Comparison of ENCODE assay signal across 21 mouse cellular contexts in the genomic region with DNA sequence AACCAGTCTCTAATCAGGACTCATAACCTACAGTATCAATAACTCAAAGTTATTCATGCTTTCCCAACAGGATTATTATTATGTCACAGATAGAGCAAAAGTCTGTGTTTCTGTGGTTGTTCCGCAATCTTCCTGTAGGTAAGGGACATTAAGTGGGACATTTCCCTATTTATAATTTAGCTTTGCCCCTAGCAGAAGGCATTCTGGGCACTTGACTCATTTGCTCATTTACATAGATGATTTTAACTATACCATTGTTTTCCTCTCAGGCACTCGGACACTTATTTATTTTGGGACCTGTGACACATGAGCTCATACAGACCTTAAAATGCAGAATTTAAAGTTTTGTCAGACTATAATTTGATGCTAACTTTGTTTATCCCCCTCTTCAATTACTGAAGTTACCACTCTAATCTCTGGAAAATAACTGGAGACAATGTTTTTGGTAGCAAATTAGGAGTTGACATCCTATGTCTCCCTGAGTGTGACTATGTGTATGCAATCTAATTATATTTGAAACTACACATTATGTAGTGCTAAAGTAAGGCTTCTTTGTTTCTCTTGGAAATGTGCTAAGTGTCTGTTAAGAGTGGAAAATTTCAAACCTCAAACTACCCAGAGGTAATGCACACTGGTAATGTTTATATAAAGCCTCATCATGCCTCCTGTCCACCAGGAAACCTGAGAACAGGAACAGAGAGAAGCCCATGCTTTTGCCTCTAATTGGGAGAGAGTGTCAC. TPM values are rescaled to one million over a fixed set of nuclear protein-coding genes. Genes with fewer than 3 reads are reported as not detected.
DNase-seq lines count a peak whose midpoint lies in the region; ATAC-seq and TF ChIP-seq lines count a peak whose summit lies in the region.
"Had no signal": no experiment of that assay in that cellular context is flagged by ENCODE, and none has a peak within 500 bp of the region (broad histone marks: within the 10 kb centered on the region; RNA-seq: fewer than 3 reads in every experiment).

No protein-coding gene starts in this region.

- DNase-seq in heart, adult 18-20 months = no peak
- DNase-seq in 3T3-L1 (ENCODE audit: low read depth, low spot score) (peak; percentile 26), CH12.LX (ENCODE audit: extremely low read depth) (peak; percentile 93)
- DNase-seq in limb, embryonic 14.5 days (ENCODE audit: low spot score) = no peak
- DNase-seq in urinary bladder, adult 2 months (ENCODE audit: low spot score) = no peak
- DNase-seq in spleen, adult 12 weeks (ENCODE audit: low spot score) = no peak
- DNase-seq: adrenal gland, postnatal 25 days; cerebellum, adult 9-11 months; gastrocnemius, postnatal 14 days; heart, adult 2 months; kidney, postnatal 4 days; liver, postnatal 0 days; right cerebral cortex, adult 18-20 months had no signal

- TF ChIP-seq POLR2A in CH12.LX (IDR thresholded peaks at IDR 0.05; ENCODE audit: low read depth, low read length) = no peak; the same call in 1 of the 2 replicates
- TF ChIP-seq POLR2A in limb, embryonic 14.5 days (IDR thresholded peaks at IDR 0.05; ENCODE audit: borderline replicate concordance, extremely low read depth, insufficient read depth, insufficient read length) = no peak

- no peak for TF ChIP-seq RAD21 in CH12.LX (IDR thresholded peaks at IDR 0.05; ENCODE audit: low read depth, low read length)

- dilution Hi-C loops in CH12.LX (cut with MboI; ENCODE audit: extremely low pct_ligation_motif_present, extremely low pct_unique_long_range_greater_than_20kb, low sequenced_read_pairs) = no loop called here

- no peaks in the 10 kb centered on the region for H3K9me3 ChIP-seq in heart, embryonic 12.5 days (replicated peaks)
- peaks cover 9% of the 10 kb centered on the region for H3K9me3 ChIP-seq in CH12.LX (replicated peaks; ENCODE audit: low read length)
- no peaks in the 10 kb centered on the region for H3K9me3 ChIP-seq in limb, embryonic 14.5 days (ENCODE audit: control insufficient read depth, low read length)
- H3K9me3 ChIP-seq: embryonic facial prominence, embryonic 12.5 days; forebrain, embryonic 15.5 days; hindbrain, embryonic 12.5 days had no signal

- peaks cover 5% of the 10 kb centered on the region; the same call in 1 of the 2 replicates for H3K4me1 ChIP-seq in heart, embryonic 12.5 days (replicated peaks)
- peaks cover 9 to 52% of the 10 kb centered on the region in 2 experiments for H3K4me1 ChIP-seq in CH12.LX (ENCODE audit: control insufficient read depth in 1 of 2, insufficient read depth in 2 of 2)
- H3K4me1 ChIP-seq in limb, embryonic 14.5 days (ENCODE audit: control insufficient read depth, insufficient read depth, low read length) = peaks cover 6% of the 10 kb centered on the region; the same call in 1 of the 2 replicates
- H3K4me1 ChIP-seq: hindbrain, embryonic 12.5 days had no signal

- no peaks in the 10 kb centered on the region for H3K27me3 ChIP-seq in heart, embryonic 12.5 days (replicated peaks)
- H3K27me3 ChIP-seq in CH12.LX (replicated peaks) = no peaks in the 10 kb centered on the region
- no peaks in the 10 kb centered on the region for H3K27me3 ChIP-seq in limb, embryonic 14.5 days (ENCODE audit: control insufficient read depth, insufficient read depth, low read length)
- H3K27me3 ChIP-seq: embryonic facial prominence, embryonic 12.5 days; forebrain, embryonic 15.5 days; hindbrain, embryonic 12.5 days had no signal

- H3K4me3 ChIP-seq in heart, embryonic 12.5 days = no peak overlapping the region
- H3K4me3 ChIP-seq in CH12.LX (replicated peaks in 1 of 3; ENCODE audit: low read depth in 2 of 3, low read length in 2 of 3, poor library complexity in 1 of 3) = peak overlapping the region in 2 of 3 experiments; percentile 16 to 71
- H3K4me3 ChIP-seq in limb, embryonic 14.5 days (replicated peaks; ENCODE audit: low read length) = no peak overlapping the region
- H3K4me3 ChIP-seq: embryonic facial prominence, embryonic 12.5 days; forebrain, embryonic 15.5 days; heart, adult 2 months; hindbrain, embryonic 12.5 days had no signal

- TF ChIP-seq EP300 in CH12.LX (IDR thresholded peaks at IDR 0.05; ENCODE audit: low read length) = no peak; the same call in 1 of the 2 replicates

- no peak for TF ChIP-seq CTCF in CH12.LX (conservative IDR thresholded peaks at IDR 0.05 in 1 of 2, IDR thresholded peaks at IDR 0.05 in 1 of 2; ENCODE audit: low read depth in 2 of 2, low read length in 2 of 2)

- H3K9ac ChIP-seq in heart, embryonic 12.5 days = no peak overlapping the region
- peak overlapping the region; percentile 85; the same call in 1 of the 2 replicates for H3K9ac ChIP-seq in CH12.LX (ENCODE audit: insufficient read depth, low read depth)
- H3K9ac ChIP-seq in limb, embryonic 14.5 days (ENCODE audit: low read depth, low read length, severe bottlenecking) = no peak overlapping the region
- H3K9ac ChIP-seq: embryonic facial prominence, embryonic 12.5 days; forebrain, embryonic 15.5 days; hindbrain, embryonic 12.5 days; liver, postnatal 0 days had no signal

- no peak for ATAC-seq in heart, embryonic 12.5 days (ENCODE audit: insufficient number of reproducible peaks, low FRiP score)
- ATAC-seq in limb, embryonic 14.5 days (ENCODE audit: low FRiP score, low read depth) = no peak
- ATAC-seq: forebrain, embryonic 15.5 days; intestine, postnatal 0 days; lung, postnatal 0 days had no signal

- no peaks in the 10 kb centered on the region for H3K36me3 ChIP-seq in heart, embryonic 12.5 days
- H3K36me3 ChIP-seq in CH12.LX (replicated peaks in 1 of 2; ENCODE audit: control insufficient read depth in 1 of 2, insufficient read depth in 1 of 2, low read length in 1 of 2) = peaks cover 5 to 9% of the 10 kb centered on the region in 2 experiments
- H3K36me3 ChIP-seq in limb, embryonic 14.5 days (ENCODE audit: control insufficient read depth, insufficient read depth, low read length) = no peaks in the 10 kb centered on the region
- H3K36me3 ChIP-seq: embryonic facial prominence, embryonic 12.5 days; forebrain, embryonic 15.5 days; hindbrain, embryonic 12.5 days had no signal

- H3K27ac ChIP-seq in heart, embryonic 12.5 days (ENCODE audit: poor library complexity, severe bottlenecking) = 0 out of 2 replicates have a peak overlapping the region, but pooled peaks have one; percentile 25
- peak overlapping the region; percentile 99 for H3K27ac ChIP-seq in CH12.LX (ENCODE audit: insufficient read depth, low read depth)
- H3K27ac ChIP-seq in limb, embryonic 14.5 days (replicated peaks; ENCODE audit: low read depth, low read length) = peak overlapping the region; percentile 35; the same call in 1 of the 2 replicates
- H3K27ac ChIP-seq: embryonic facial prominence, embryonic 12.5 days; forebrain, embryonic 15.5 days; heart, adult 2 months; hindbrain, embryonic 12.5 days had no signal

- H3K79me2 ChIP-seq in CH12.LX (replicated peaks; ENCODE audit: control insufficient read depth, extremely low read depth, insufficient read depth, poor library complexity, severe bottlenecking) = 0 out of 2 replicates have a peak, but pooled peaks cover 2% of the 10 kb centered on the region

- 72% methylated on average over 2 of the region's 2 CpGs for WGBS in heart, embryonic 12.5 days
- WGBS in limb, embryonic 14.5 days = 74% methylated on average over 2 of the region's 2 CpGs

- in situ Hi-C loops in CH12.LX (cut with MboI; ENCODE audit: low pct_ligation_motif_present, low pct_unique_long_range_greater_than_20kb, low sequenced_read_pairs) = no loop called here

- no peak overlapping the region for H3K4me2 ChIP-seq in heart, embryonic 12.5 days
- peak overlapping the region; percentile 52 for H3K4me2 ChIP-seq in CH12.LX (ENCODE audit: insufficient read depth, low read depth, poor library complexity, severe bottlenecking)
- no peak overlapping the region for H3K4me2 ChIP-seq in limb, embryonic 14.5 days (replicated peaks; ENCODE audit: low read depth, low read length, severe bottlenecking)
- H3K4me2 ChIP-seq: embryonic facial prominence, embryonic 12.5 days; forebrain, embryonic 15.5 days; hindbrain, embryonic 12.5 days; liver, embryonic 11.5 days; midbrain, embryonic 11.5 days had no signal

TF ChIP-seq in CH12.LX, 34 proteins besides CTCF, POLR2A, EP300 and RAD21:
- TF ChIP-seq BHLHE40 (IDR thresholded peaks at IDR 0.05; ENCODE audit: low read depth, low read length) = 0 out of 2 replicates have a peak, but pooled peaks have one; percentile 1
- no peak for TF ChIP-seq MXI1 (IDR thresholded peaks at IDR 0.05; ENCODE audit: low read depth, low read length)
- 0 out of 2 replicates have a peak, but pooled peaks have one; percentile 20 for TF ChIP-seq TBP (conservative IDR thresholded peaks at IDR 0.05; ENCODE audit: low read depth, low read length)
- peak; percentile 74 for TF ChIP-seq MEF2A (IDR thresholded peaks at IDR 0.05; ENCODE audit: borderline replicate concordance, low read depth, low read length)
- TF ChIP-seq MYC (IDR thresholded peaks at IDR 0.05; ENCODE audit: low read depth, low read length) = peak; percentile 53; the same call in 1 of the 2 replicates
- TF ChIP-seq JUN (IDR thresholded peaks at IDR 0.05; ENCODE audit: insufficient read depth, low read depth, low read length) = peak; percentile 57
- no peak for TF ChIP-seq ZKSCAN1 (IDR thresholded peaks at IDR 0.05; ENCODE audit: borderline replicate concordance, low read depth, low read length)
- no peak for TF ChIP-seq ELF1 (IDR thresholded peaks at IDR 0.05; ENCODE audit: low read depth, low read length)
- 0 out of 2 replicates have a peak, but pooled peaks have one; percentile 31 for TF ChIP-seq ETS1 (conservative IDR thresholded peaks at IDR 0.05; ENCODE audit: low read depth, low read length)
- no peak for TF ChIP-seq RCOR1 (conservative IDR thresholded peaks at IDR 0.05; ENCODE audit: low read depth, low read length)
- no peak for TF ChIP-seq MAX (IDR thresholded peaks at IDR 0.05; ENCODE audit: low read length)
- TF ChIP-seq SMC3 (IDR thresholded peaks at IDR 0.05; ENCODE audit: low read depth, low read length) = no peak
- peak; percentile 44; the same call in 1 of the 2 replicates for TF ChIP-seq JUND (conservative IDR thresholded peaks at IDR 0.05; ENCODE audit: low read depth, low read length)

RNA-seq across cellular contexts. Expression of gene Emcn, which starts 51.8 kb away (rescaled TPM):
- 73.8 and 75.8 TPM in 2 replicates for polyA plus RNA-seq in heart, embryonic 12.5 days (2016; fragmentation: Nextera tagmentation; extraction: Ambion mirVana)
- total RNA-seq in heart, adult 18-20 months (2021) = 10 to 100 TPM; 38.0 to 39.2 TPM
- total RNA-seq in CH12.LX (2012; rRNA removed) (not detected in 2 replicates), CH12.LX (2014; rRNA removed) (not detected in 2 replicates)
- not detected in 2 replicates for polyA plus RNA-seq in CH12.LX (2012; ENCODE audit: insufficient read length, low read depth)
- 37.2 and 41.1 TPM in 2 replicates for polyA plus RNA-seq in limb, embryonic 14.5 days (2012; rRNA removed)
- polyA plus RNA-seq in limb, embryonic 14.5 days (2014; fragmentation: Nextera tagmentation; extraction: Ambion mirVana) = 35.8 and 41.7 TPM in 2 replicates
- 40.8 and 42.8 TPM in 2 replicates for polyA plus RNA-seq in urinary bladder, adult 2 months (2012; rRNA removed)

Comparison
In these comparisons a context has a peak if more than half of its experiments do, and no peak if none do; other contexts are left out.
1. H3K27ac ChIP-seq: peak in every context shown above with its lines; median percentile 99 in CH12.LX; 35 in limb, embryonic 14.5 days; 25 in heart, embryonic 12.5 days.
2. H3K4me3 ChIP-seq: peak in CH12.LX (2 of 3); none in heart, embryonic 12.5 days (single experiment) and limb, embryonic 14.5 days (single experiment).
3. DNase-seq: peak in 3T3-L1 (single experiment) and CH12.LX (single experiment); none in heart, adult 18-20 months (0 of 2), limb, embryonic 14.5 days (single experiment), urinary bladder, adult 2 months (single experiment) and spleen, adult 12 weeks (single experiment).
4. RNA of gene Emcn, which starts 51.8 kb away (polyA plus RNA-seq): 73.8 to 75.8 TPM in heart, embryonic 12.5 days, 40.8 to 42.8 TPM in urinary bladder, adult 2 months and 35.8 to 41.7 TPM in limb, embryonic 14.5 days; not detected in CH12.LX; every median in the first group is over 10 times any median in the second.